Mouse (Mus musculus) cerebellum, postnatal 36 days (tissue): ENCODE measurements at regions not wholly inside any gene's neighbourhood (a gene's known extent, or its start where the extent isn't known, plus 50 kb on each side); places are given as distances from the start of the nearest gene placed in this dataset.

Experiments
- DNase-seq, 2 experiments: peaks; one replicate each; pipeline ENCODE4 v3.0.0; 2021 to 2022; ENCODE audit warnings: mixed read lengths in 2 of 2

DNA sequence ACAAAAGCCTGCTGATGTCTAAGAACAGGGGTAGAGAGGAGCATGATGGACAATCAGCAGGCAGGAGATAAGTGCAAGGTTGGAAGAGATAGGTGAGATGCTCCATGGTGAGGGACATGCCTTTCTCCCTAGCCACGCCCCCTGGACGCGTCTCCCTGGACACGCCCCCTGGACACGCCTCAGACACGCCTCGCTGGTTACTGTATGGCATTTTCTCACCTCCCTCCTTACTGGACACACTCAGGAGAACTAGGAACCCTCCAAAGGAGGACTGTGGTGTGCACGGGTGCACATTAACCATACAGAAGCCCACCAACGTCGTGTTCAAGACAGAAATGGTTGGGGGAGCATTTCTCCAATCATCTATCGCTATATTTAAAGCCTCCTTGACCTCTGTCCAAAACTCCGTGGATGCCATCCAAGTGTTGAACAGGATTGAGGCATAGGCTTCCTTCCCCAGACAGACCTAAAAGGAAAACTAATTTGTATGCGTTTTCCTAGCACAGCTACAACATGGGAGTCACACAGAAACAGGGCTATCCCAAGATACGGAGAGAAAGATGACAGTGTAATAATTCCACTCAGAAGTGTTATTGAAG lies 168.4 kb upstream of the Fam19a5 start:
- DNase-seq, result peak; percentile 47 to 55

DNA sequence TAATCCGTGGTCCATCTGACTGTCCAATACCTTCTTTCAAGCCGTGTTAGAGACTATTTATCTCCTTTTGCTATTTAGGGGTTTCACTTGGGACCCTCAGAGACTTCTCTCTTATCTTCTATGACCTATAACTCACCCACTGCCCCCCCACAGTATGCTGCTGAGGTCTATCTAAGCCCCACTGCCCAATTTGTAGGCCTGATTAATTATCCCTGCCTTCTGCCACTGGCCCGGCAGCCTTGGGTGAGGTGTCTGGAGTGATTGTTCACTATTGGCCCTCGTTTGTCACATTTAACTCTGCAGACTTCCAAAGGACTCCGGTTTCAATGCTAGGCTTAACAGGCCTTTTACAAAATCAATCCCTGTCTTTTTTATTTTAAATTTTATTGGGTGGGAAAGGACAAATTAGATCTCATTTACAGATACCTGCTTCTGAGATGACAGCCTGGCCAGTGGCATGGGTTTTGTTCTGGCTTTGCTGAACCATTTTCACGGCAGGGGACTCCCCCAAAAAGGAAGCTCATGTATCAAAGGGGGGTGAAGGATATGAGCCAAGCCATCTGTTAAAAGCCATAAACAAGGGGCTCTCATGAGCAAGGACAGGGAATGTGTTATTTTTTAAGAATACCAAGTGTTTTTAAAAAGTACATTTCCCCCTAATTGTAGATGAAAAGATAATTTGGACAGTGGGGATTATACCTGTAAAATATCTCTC lies 160.4 kb upstream of the Fam19a5 start:
- peak; percentile 49 to 58 for DNase-seq

GRCm38 (mm10) chr15:87384279-87385066 lies 159.6 kb upstream of the Fam19a5 start:
- peak in 1 of 2 experiments; percentile 37 for DNase-seq

- peak; percentile 88 for DNase-seq
These were observed 157.6 kb upstream of the Fam19a5 start for GRCm38 (mm10) chr15:87386513-87386983.

DNA sequence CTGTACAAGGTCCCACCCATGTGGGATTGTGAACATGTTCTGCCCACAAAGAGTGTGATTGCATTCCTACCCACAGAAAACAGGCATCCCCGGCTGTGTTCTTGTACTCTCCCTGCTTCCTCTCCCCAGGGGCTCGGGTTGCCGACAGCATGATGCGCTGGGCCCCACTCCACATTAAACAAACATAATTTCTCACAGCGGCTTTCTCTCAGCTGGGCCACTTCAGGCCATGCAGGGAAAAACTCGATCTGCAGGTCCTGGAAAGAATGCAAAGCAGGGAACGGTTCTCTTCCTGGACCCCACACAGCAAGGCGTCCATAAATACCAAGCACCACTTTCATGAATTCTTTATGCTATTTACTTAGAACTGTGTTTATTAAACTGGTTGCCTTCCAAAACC lies 152.7 kb upstream of the Fam19a5 start:
- DNase-seq, result no peak

GRCm38 (mm10) chr15:87398396-87398795 lies 145.7 kb upstream of the Fam19a5 start:
- no peak for DNase-seq

- DNase-seq, result no peak
These were observed 138.4 kb upstream of the Fam19a5 start for GRCm38 (mm10) chr15:87405689-87406088.

- no peak for DNase-seq
These were observed 132.1 kb upstream of the Fam19a5 start for GRCm38 (mm10) chr15:87411978-87412377.

GRCm38 (mm10) chr15:87415996-87416395 lies 128.1 kb upstream of the Fam19a5 start:
- DNase-seq, result peak; percentile 10 to 58

DNA sequence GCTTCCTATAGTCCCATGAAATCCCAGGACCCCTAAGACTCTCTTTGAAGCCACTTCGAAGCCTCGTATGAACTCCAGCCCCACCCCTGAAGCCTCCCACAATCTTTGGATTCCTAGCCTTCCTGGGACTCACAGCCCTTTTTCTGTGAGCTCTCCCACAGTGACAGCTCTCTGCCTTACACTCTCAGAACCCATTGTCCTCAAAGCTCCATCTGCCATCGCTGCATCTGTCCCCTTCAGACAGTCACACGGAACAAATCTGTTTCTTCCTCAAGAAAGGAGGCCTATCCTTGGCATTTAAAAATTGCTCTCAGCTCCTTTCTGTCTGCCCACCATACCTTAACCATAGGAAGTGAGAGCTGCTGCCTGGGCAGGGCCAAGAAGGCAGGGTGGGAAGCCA lies 122.4 kb upstream of the Fam19a5 start:
- no peak for DNase-seq

DNA sequence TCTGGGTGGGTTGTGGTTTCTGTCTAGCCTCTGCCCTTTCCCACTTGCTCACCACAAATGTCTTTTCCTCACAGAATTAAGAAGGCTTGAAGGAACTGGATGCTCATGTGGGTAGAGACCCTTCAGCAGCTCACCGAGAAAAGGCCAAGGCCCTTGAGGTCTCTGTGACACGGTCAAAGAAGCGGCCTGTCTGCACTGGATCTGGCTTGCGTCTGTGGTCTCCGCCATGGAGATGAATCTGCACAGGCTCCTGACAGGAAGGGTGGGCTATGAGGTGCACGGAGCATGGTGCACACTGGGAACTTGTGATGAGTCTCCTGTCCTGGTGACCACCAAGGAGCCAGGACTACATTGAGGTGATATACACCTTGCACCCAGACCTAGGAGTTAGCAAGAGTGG lies 110.8 kb upstream of the Fam19a5 start:
- no peak for DNase-seq

DNA sequence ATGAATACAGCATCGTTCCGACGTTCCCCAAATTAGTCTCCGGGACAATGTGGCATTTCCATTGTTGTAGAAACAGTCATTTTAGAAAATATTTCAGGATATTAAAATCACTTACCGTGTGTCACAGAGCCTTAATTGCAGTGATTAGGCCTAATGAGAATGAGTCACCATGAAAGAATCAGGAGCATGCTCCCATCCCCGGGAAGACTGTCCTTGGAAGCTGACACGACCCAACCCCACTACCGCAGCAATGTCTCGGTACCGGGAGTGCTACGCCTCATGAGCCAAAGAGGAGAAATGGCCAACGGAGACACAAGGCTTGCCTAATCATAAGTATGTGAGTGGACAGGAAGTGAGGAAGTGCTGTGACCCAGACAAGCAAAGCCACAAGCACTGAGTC lies 110.2 kb upstream of the Fam19a5 start:
- no peak for DNase-seq

DNA sequence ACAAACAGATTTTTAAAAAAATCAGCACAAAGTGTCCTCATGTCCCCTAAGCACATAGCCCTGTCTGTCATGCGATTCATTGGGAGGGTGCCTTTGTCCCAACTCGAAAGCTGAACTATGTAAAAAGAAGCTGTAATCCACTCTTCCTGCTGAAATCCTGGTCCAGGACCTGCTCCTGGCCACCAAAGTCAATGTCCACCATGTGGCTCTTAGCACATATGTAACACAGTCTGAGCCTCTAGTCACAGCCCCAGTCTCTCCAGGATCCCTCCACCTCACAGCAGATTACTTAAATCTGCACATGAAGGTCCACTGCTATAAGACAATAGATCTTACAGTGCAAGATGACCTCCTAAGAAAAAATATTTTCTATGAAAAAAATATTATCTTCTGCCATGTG lies 108.5 kb upstream of the Fam19a5 start:
- DNase-seq, result no peak

DNA sequence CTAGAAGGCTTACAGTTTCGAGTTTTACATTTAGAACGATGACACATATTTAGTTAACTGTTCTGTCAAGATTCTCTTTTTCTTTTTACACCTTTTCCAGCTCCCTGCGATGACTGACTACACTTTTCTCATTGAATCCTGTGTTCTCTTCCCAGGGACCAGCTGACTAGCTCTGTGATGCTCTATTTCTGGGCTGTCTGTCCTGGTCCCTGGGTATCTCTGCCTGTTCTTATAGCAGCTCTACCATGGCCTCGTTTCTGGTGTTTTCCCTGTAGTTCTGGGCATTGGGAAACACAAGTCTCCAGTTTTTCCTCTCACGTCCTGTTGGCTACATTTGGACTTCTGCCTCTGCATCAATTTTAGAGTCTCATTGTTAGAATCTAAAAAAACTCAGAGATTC lies 106.5 kb upstream of the Fam19a5 start:
- DNase-seq, result no peak

DNA sequence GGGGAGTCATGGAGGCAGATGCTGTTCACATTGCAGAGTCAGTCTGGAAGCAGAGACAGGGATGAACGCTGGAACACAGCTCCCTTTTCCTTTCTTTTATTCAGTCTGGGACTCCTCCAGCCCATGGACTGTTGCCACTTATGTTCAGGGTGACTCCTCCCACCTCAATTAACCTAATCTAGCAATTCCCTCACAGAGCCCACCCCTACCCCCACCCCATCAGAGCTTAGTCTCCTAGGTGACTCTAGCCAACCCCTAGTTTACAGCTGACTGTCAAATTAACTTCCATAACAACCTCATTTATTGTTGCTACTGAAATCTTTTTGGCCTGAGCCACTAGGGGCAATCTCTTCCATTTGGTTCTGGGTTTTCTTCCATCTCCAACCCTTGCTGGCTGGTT lies 85.2 kb upstream of the Fam19a5 start:
- DNase-seq, result no peak

DNA sequence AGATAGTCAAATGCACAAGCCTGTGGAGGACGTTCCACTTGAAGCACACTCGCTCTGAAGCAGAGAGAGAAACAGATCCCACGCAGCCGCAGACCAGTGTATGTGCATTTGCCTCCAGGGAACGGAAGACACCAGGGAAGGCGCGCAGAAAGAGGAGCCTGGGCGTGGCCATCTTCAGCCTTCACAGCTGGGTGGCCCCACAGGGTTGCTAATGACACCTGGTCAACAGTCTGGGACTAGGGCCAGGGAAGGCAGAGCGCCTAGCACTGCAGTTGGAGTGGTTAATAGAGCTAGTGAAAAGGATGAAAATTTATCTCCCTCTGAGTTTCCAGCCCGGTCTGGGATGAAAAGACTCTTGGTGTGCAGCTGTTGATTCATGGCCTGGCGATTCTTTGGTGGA lies 67.9 kb upstream of the Fam19a5 start:
- no peak for DNase-seq

- no peak for DNase-seq
These were observed 67.1 kb upstream of the Fam19a5 start for GRCm38 (mm10) chr15:87476862-87477490.

GRCm38 (mm10) chr15:87480758-87481157 lies 63.3 kb upstream of the Fam19a5 start:
- DNase-seq, result no peak
